Mouse (Mus musculus) bone marrow, adult 2 months (tissue): ENCODE data around the gene Acrbp. TPM values are rescaled to one million over a fixed set of nuclear protein-coding genes. Genes with fewer than 3 reads are reported as not detected.

Experiments
- H3K27ac ChIP-seq: fragments of 200-500 bp; 2 replicates; pipeline ENCODE4 v1.5.1; 2012; ENCODE audit warnings: low read depth, mild to moderate bottlenecking, control low read depth, inconsistent platforms, low read length; ENCODE audit not compliant: control insufficient read depth, poor library complexity, insufficient read depth
- H3K4me1 ChIP-seq: fragments of 200-500 bp; 2 replicates; pipeline ENCODE4 v1.6.1; 2011; ENCODE audit warnings: low read length; ENCODE audit not compliant: control insufficient read depth, insufficient read depth
- H3K4me3 ChIP-seq: fragments of 200-500 bp; replicated peaks from 2 replicates; pipeline ENCODE3; 2011; ENCODE audit warnings: mild to moderate bottlenecking, low read depth, low read length, control low read depth; ENCODE audit not compliant: control insufficient read depth
- CTCF ChIP-seq: fragments of 200-500 bp; IDR thresholded peaks from 2 replicates; pipeline ENCODE4 v1.5.1; 2011; ENCODE audit warnings: low read length, control low read depth; ENCODE audit not compliant: control insufficient read depth, insufficient read depth
- POLR2A ChIP-seq: fragments of 200-500 bp; IDR thresholded peaks from 2 replicates; pipeline ENCODE4 v1.6.1; 2011; ENCODE audit warnings: low read depth, mild to moderate bottlenecking, control low read depth, low read length, borderline replicate concordance; ENCODE audit not compliant: control insufficient read depth
- WGBS: fragments of 180-500 bp; shearing (Covaris S2); methylation state at CpG from one replicate; pipeline ENCODE4 v1.1.7; 2018; 5-methylcytosine and 5-hydroxymethylcytosine counted together
- polyA plus RNA-seq: library from polyadenylated mRNA; stranded (reverse); fragments of >200 nt; gene quantifications from 2 replicates; pipeline ENCODE4 v1.2.4, GENCODE M21; 2011; ENCODE audit warnings: low replicate concordance; ENCODE audit not compliant: missing spikeins, insufficient read depth, insufficient read length

Acrbp gene
- 24.3 and 45.9 TPM in 2 replicates for polyA plus RNA-seq

GRCm38 (mm10) chr6:125049678-125050077 is at the start of gene Acrbp:
Gene Acrbp (plus strand): TSS chr6:125049689.
- WGBS = 83% methylated on average over 20 of the region's 20 CpGs
- Histone ChIP-seq H3K27ac (no peak within 1 kb of the TSS), H3K4me3 (no peak within 1 kb of the TSS), H3K4me1 (no peaks in the 10 kb centered on the region)
- TF ChIP-seq POLR2A (no peak), CTCF (no peak)

- 54% methylated on average over 3 of the region's 3 CpGs for WGBS
- Histone ChIP-seq H3K4me3 (no peak overlapping the region), H3K4me1 (no peaks in the 10 kb centered on the region), H3K27ac (no peak overlapping the region)
- TF ChIP-seq CTCF = no peak
Measured at GRCm38 (mm10) chr6:125003706-125004105, 45.8 kb upstream of the Acrbp start.

DNA sequence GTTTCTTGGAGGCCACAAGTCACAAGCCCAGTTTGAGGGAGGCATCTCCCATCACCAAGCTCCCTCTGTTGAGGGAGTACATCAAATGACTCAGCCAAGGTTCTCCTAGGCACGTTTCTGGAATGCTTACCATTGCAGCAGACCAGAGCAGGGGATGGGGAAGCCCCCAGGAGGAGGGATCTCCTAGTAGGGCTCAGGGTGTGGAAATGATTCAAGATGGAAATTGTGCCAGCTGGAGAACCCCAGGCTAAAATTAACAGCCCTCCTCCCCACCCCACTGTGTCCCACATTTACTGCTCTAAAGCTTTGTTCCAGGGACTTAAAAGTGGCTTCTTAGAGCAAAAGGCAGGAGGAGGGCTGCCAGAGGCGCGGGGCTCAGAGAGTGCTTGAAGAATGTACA is 44.4 kb upstream of the Acrbp start:
- Histone ChIP-seq H3K27ac (no peak overlapping the region), H3K4me1 (no peaks in the 10 kb centered on the region), H3K4me3 (no peak overlapping the region)
- no peak for TF ChIP-seq POLR2A
- TF ChIP-seq CTCF = no peak
- 65% methylated on average over 3 of the region's 3 CpGs for WGBS

DNA sequence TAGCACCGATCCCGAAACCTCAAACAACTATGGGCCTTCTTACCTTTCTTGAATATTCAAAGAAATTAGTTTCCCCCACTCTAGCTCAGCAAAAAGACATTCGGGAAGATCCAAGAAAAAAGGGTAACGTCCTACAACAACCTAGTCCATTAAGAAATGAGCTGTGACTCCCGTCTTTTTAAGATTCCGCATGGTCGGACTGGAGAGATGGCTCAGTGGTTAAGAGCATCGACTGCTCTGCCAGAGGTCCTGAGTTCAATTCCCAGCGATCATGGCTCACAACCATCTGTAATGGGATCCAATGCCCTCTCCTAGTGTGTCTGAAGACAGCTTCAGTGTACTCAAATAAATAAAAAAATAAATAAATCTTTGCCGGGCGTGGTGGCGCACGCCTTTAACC is 41.4 kb upstream of the Acrbp start:
- WGBS = 47% methylated on average over 13 of the region's 13 CpGs
- Histone ChIP-seq H3K27ac (no peak overlapping the region), H3K4me1 (no peaks in the 10 kb centered on the region), H3K4me3 (no peak overlapping the region)
- no peak for TF ChIP-seq POLR2A
- TF ChIP-seq CTCF = no peak

- whole genome bisulfite sequencing = under 1% methylated on average over 33 of the region's 34 CpGs
- Histone ChIP-seq H3K4me3 (peak overlapping the region; percentile 81), H3K4me1 (no peaks in the 10 kb centered on the region), H3K27ac (peak overlapping the region; percentile 28; the same call in 1 of the 2 replicates)
- TF ChIP-seq CTCF (no peak), POLR2A (peak; percentile 66; the same call in 1 of the 2 replicates)
Measured at GRCm38 (mm10) chr6:125008586-125009128, 40.8 kb upstream of the Acrbp start.

GRCm38 (mm10) chr6:125009129-125009180 is 40.5 kb upstream of the Acrbp start, which contains the start of gene Zfp384:
Gene Zfp384 (plus strand): TSS chr6:125009145.
- H3K4me1 ChIP-seq = no peaks in the 10 kb centered on the region
- H3K27ac ChIP-seq = peak within 1 kb of the TSS; percentile 97
- TF ChIP-seq POLR2A = no peak
- TF ChIP-seq CTCF = no peak
- H3K4me3 ChIP-seq = peak within 1 kb of the TSS; percentile 81
- WGBS = 4% methylated on average over 3 of the region's 3 CpGs

DNA sequence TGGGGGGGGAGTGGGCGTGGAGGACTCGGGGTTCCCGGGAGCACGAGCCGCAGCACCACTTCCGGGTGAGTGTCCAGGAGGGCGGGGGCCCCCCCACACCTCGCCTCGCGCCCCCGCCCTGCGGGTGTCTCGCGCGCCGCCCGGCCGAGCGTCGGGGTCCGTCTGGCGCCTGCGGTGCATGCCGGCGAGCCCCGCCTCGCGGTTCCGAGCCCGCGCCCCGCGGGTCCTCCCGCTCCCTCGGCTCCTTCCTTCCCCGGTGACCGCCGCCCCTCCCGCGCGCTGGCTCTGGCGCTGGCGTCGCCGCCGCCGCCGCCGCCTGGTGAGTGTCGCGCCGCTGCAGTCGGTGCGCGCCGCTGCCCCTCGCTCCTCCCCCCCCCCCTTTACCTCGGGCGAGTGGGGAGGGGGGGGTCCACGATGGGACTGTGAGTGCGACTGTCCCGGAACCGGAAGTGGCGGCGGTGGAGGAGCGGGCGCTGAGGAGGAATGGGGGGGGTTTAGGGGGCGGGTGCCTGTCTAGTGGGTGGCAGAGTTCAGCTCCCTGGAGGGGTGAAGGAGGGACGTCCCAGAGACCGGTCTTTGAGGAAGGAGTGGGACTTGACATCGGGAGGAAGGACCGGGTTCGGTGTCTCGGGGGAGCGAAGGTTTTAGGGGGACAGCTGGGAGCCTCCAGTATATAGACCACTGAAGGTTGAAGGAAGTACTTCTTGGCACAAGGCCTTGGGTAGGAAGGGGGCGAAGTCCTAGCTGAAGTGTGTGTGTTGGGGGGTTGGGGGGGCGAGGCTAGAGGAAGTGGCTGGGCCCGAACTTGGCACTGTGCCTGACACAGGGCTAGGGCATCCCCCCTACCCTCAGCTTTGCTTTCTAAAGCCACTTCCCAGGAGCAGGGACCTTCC is 40.1 kb upstream of the Acrbp start:
- 1% methylated on average over 65 of the region's 78 CpGs for WGBS
- TF ChIP-seq POLR2A = no peak
- no peak for TF ChIP-seq CTCF
- H3K4me1 ChIP-seq = no peaks in the 10 kb centered on the region
- peak overlapping the region; percentile 97 for H3K27ac ChIP-seq
- H3K4me3 ChIP-seq = peak overlapping the region; percentile 81

DNA sequence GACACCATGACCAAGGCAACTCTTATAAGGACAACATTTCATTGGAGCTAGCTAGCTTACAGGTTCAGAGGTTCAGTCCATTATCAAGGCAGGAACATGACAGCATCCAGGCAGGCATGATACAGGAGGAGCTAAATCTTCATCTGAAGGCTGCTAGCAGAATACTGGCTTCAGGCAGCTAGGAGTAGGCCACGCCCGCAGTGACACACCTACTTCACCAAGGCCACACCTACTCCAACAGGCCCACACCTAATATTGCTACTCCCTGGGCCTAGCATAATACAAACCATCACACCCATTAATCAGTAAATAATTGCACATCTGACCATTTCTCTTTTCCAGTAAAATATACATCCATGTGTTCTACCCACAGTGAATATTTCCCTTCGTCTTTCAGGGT is 31.8 kb upstream of the Acrbp start:
- no peak for TF ChIP-seq CTCF
- TF ChIP-seq POLR2A = no peak
- H3K4me3 ChIP-seq = no peak overlapping the region
- 81% methylated on average over 3 of the region's 3 CpGs for WGBS
- peaks cover 2% of the 10 kb centered on the region; the same call in 1 of the 2 replicates for H3K4me1 ChIP-seq
- no peak overlapping the region for H3K27ac ChIP-seq
